Mouse (Mus musculus): ENCODE data around the gene Bag3.

The Bag3 gene

DNA sequence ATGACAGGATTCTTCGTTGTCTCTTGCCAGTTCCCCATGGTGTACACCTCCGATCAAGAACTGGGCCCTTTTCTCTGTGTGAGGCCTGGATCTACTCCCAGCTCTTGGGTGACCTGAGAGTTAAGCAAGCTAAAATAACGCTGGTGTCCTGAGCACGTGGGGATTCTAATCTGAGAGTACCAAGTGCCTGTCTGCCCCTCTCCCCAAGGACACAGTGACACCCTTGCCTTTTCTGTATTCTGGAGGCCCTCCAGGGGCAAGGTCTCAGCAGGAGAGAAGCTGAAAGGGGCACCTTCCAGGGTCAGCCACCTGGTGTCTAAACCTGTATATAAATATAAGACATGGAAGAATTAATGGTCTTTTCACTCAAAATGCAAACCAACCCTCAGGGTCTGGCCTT lies 14.3 kb downstream of the Bag3 start:
- DNase-seq (ENCODE audit: low spot score in 2 of 2), result no peak

GRCm38 (mm10) chr7:128538196-128538595 lies 14.8 kb downstream of the Bag3 start:
- no peak for DNase-seq (ENCODE audit: low spot score in 2 of 2)

DNA sequence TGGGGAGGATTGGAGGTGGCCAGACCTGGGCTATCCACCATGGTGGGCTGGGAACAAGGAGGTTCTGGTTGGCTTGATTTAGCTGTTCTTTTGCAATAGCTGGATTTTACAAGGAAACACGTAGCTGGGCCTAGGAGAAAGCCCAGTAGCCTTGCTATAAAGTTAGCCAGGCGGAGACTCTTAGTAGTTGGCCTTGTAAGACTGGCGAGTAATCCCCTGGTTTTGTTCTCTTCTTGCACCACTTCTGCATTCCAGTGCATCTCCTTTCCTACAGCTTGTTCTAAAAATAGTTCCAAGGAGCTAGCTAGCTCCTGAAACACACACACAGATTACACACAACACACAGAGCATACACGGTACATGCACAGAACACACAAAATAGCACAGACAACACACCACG lies 15.4 kb downstream of the Bag3 start:
- DNase-seq (ENCODE audit: low spot score in 2 of 2), result no peak

GRCm38 (mm10) chr7:128540111-128540510 lies 16.7 kb downstream of the Bag3 start:
- no peak for DNase-seq (ENCODE audit: low spot score in 2 of 2)

GRCm38 (mm10) chr7:128540734-128541133 lies 17.3 kb downstream of the Bag3 start:
- no peak for DNase-seq (ENCODE audit: low spot score in 2 of 2)

GRCm38 (mm10) chr7:128541186-128541585 lies 17.8 kb downstream of the Bag3 start:
- DNase-seq (ENCODE audit: low spot score in 2 of 2), result no peak

- DNase-seq (ENCODE audit: low spot score in 2 of 2), result no peak
Observed at GRCm38 (mm10) chr7:128541771-128542170, 18.4 kb downstream of the Bag3 start.

GRCm38 (mm10) chr7:128542488-128542887 lies 19.1 kb downstream of the Bag3 start:
- DNase-seq (ENCODE audit: low spot score in 2 of 2), result no peak

- DNase-seq (ENCODE audit: low spot score in 2 of 2), result no peak
Observed at GRCm38 (mm10) chr7:128543148-128543855, 19.9 kb downstream of the Bag3 start.

DNA sequence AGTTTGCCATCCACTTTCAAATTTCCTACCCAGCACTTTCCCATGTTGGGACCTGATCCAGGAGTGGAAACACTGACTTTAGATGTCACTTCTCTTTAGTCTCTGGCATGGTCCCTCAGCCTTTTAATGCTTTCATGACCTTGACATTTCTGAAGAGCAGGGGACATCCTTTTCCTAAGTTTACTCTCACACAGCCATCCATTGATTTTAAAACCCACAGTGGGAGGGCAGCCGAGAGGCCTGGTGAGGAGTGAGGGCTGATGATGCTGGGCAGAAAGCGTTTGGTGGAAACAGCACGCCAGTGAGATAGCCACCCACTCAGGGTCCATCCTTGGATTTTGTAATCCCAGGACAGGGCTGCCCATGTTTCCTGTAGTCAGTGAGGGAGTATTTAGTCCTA lies 20.5 kb downstream of the Bag3 start:
- no peak for DNase-seq (ENCODE audit: low spot score in 2 of 2)

- DNase-seq (ENCODE audit: low spot score in 2 of 2), result no peak
Observed at GRCm38 (mm10) chr7:128544566-128545262, 21.3 kb downstream of the Bag3 start.

DNA sequence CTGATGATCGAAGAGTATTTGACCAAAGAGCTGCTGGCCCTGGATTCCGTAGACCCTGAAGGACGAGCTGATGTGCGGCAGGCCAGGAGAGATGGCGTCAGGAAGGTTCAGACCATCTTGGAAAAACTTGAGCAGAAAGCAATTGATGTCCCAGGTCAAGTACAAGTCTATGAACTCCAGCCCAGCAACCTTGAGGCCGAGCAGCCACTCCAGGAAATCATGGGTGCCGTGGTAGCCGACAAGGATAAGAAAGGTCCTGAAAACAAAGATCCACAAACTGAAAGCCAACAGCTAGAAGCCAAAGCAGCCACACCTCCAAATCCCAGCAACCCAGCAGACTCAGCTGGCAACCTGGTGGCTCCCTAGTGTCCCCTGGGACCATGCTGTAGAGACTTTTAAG lies 22.6 kb downstream of the Bag3 start:
- DNase-seq (ENCODE audit: low spot score in 2 of 2), result no peak

- no peak for DNase-seq (ENCODE audit: low spot score in 2 of 2)
Observed at GRCm38 (mm10) chr7:128549137-128549536, 25.7 kb downstream of the Bag3 start.

DNA sequence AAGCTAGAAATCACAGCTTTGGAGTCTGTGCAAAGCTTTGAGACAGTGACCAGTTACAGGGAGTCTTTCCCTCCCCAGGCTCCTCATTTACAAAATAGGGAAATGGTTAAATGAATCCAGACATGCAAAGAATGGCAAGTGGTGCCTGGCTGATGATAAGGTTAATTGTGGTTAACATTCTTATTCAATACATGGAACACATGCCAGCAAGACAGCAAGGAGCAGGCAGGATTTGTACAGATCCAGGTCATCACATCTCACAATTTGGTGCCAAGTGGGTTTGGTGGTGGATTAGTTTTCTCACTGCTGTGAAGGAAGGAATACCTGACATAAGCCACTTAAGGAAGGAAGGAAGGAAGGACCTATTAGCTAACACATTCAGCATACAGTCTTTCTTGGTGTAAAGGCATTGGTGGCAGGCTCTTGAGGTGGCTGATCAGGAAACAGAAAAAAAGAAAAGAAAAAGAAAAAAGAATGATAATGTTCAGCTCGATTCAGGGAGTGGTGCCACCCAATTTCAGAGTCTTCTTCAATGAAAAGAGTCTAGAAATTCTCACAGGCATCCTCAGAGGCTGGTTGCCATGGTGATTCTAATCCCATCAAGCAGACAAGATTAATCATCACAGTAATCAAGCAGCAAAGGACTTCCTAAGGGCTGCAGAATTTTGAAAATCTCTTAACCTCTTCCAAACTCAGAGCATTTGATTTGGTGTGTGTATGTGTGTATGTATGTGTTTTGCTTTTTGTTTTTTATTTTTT lies 27.1 kb downstream of the Bag3 start:
- DNase-seq (ENCODE audit: low spot score in 2 of 2), result peak in 1 of 2 experiments; percentile 57

DNA sequence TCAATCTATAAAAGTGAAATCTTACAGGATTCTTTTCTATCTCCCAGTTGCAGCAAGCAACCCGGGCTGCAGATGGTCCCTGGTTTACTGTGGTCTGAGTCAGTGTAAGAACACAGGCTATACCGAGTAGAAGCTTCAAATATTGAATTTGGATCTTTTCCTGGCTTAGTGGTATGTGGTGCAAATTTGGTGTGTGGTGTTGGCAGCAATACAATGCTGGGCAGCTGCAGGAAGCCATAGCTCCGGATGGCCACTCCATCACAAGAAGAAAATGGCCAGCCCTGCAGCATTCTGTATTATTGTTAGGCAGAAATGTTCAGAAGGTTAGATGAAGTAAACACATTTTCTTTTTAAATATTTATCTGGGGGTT lies 27.7 kb downstream of the Bag3 start:
- no peak for DNase-seq (ENCODE audit: low spot score in 2 of 2)

GRCm38 (mm10) chr7:128553105-128553705 lies 29.8 kb downstream of the Bag3 start:
- DNase-seq (ENCODE audit: low spot score in 2 of 2), result no peak

- DNase-seq (ENCODE audit: low spot score in 2 of 2), result no peak
Observed at GRCm38 (mm10) chr7:128554502-128554901, 31.1 kb downstream of the Bag3 start.

DNA sequence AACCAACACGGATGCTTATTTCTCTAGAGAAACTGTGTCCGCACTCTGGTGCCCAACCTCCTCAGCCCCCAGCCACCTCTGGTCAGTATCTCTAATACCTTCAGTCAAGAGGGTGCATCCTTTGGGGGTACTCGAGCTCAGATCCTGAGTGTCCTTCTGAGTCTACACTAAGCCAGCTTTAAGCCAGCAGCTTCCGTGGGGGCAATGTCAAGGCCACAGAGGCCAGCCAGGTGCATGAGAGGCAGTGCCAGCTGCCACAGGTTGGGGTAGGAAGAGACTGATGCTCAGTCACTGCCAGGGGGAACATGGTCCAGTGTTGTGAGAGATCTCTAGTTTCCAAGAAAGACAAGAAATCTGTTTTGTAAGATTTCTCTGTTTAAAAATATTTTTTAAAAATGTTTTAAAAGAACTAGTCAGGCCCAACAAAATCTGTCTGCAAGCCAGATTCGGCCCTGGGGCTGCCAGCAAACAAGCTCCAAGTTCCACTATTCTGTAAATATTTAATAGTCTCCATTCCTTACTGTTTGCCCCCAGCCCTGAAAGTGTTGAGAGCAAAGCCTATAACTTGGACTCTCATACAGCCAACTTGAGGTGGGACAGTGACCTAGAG lies 31.8 kb downstream of the Bag3 start:
- no peak for DNase-seq (ENCODE audit: low spot score in 2 of 2)

DNA sequence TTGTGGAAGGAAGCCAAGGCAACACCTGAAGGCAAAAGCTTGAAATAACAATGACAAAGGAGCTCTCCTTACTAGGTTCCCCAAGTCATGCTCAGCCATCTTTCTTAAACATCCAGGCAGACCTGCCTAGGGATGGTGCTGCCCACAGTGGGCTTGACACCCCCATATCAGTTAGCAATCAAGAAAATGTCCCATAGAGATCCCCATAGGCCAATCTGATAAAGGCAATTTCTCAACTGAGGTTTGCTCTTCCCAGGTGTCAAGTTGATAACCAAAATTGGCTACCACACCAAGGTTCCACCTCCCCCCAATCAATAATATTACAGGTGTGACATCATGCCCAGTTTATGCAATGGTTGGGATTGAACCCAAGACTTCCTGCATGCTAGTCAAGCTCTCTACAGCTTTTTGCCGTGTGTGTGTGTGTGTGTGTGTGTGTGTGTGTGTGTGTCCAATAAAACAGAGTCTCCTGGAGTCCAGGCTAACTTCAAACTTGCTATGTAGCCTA lies 33.6 kb downstream of the Bag3 start:
- DNase-seq (ENCODE audit: low spot score in 2 of 2), result no peak

GRCm38 (mm10) chr7:128563373-128563772 lies 40.0 kb downstream of the Bag3 start:
- no peak for DNase-seq (ENCODE audit: low spot score in 2 of 2)

DNA sequence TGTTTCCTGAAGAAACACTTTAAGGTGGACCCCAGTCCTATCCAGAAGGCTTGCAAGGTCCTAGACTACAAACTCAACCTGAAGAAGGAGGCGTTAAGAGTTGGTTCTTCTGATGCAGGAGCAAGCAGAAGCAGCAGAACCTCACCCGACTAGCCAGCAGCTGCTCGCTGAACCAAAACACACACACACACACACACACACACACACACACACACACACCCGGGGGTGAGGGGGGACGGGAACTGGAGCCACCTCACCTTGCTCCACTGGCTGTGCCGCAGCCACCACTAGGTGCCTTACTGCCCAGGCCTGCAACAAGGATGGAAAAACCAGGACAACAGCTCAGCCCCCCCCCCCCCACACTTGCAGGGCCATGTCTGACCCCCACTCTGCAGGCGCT lies 42.9 kb downstream of the Bag3 start:
- no peak for DNase-seq (ENCODE audit: low spot score in 2 of 2)
